Mouse (Mus musculus): ENCODE results near the gene Nfasc.
A peak's percentile ranks its signal among the peaks of the same experiment; 100 is the strongest.

Gene Nfasc

DNA sequence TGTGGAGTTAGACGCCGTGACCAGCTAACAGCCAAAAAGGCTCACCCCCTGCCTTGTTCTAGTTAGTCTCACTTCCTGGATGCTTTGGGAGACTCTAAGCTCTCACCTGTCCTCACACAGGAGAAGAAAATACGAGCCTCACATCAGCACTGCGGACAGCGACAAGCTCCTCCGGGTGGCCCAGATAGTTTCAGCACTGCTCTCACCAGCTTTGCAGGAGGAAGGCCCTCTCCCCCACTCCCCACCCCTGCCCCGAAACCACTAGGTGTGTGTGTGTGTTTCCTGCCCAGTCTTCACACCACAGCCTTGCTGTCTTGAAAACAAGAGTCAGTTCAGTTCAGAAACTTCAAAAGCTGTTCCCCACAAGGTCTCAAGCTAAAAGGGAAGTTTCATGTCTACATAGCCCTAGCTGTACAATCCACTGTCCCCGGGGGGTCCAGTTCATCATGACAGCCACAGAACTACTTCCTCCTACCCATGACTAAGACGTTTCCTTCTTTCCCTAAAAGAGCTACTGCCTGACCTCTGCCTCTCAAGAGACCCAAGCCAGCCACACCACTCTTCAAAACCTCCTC lies 7.6 kb downstream of the Nfasc start:
- DNase-seq (ENCODE audit: low spot score in 2 of 2), result no peak

DNA sequence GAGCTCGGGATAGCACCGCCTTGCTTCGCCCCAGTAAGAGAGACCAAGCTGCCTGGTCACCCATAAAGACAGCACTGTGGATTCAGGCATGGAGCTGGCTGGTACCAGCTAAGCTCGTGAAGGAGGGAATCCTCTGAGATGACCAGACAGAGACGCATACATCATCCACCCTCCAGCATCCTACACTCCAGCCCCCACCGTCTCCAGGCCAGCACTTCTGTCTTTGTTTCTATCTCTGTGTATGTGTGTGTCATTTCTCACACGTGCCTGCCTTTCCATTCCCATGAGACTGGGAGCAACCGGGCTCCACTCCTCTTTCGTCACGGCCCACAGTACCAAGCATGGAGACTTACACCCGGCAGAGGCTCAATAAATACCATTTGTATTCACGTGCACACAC lies 9.3 kb downstream of the Nfasc start:
- no peak for DNase-seq (ENCODE audit: low spot score in 2 of 2)

DNA sequence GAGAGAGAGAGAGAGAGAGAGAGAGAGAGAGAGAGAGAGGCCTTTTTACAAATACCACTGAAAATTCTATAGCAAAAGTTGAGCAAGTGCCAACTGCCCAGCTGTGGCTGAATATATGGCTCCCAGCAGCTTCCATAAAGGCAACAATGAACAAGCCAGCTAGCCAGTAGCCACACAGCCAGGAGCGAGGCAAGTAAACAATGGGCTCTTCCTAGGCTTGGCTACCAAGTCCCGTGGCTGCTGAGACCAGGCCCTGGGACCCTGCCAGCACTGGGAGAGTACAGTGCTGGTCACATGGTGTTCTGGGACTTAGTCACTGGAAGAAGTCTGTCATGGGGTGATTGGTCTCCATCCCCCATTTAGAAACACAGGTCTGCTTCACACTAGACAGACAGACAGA lies 14.0 kb downstream of the Nfasc start:
- DNase-seq (ENCODE audit: low spot score in 2 of 2), result no peak

DNA sequence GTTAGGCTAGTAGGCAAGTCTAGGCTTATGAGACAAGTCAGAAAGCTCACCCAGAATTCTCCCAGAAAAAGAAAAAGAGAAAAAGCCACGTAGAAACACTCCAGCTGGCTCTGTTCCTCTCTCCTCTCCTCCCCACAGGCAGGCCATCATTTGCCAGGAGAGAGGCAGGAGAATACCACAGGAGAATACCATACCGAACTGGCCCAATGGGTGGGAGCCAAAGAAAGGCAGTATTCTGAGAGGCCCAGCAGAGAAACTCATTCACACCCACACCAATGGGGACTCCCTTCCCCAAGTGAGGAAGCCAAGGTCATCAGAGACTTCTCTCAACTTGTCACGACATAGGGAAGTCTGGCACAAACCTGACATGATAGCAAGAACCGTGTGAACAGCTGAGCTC lies 19.2 kb downstream of the Nfasc start:
- DNase-seq (ENCODE audit: low spot score in 2 of 2), result no peak

DNA sequence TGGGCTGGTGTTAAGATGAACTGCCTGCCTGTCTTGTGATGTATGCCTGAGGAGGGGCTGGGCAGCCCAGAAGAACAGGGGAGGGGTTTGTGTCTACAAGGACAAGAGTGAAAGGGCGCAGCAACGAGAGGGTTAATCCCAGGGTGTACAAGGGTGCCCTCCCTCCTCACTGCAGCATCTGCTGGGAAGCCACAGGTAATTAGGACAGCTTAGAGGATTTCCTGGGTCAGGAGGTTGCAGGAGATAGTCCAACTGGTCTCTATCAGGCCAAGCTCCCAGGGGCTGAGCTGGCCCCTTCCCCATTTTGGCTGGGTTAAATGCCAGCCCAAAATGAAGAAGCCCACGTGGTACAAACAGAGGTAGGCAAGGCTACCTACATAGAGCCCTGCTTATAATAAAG lies 20.3 kb downstream of the Nfasc start:
- no peak for DNase-seq (ENCODE audit: low spot score in 2 of 2)

DNA sequence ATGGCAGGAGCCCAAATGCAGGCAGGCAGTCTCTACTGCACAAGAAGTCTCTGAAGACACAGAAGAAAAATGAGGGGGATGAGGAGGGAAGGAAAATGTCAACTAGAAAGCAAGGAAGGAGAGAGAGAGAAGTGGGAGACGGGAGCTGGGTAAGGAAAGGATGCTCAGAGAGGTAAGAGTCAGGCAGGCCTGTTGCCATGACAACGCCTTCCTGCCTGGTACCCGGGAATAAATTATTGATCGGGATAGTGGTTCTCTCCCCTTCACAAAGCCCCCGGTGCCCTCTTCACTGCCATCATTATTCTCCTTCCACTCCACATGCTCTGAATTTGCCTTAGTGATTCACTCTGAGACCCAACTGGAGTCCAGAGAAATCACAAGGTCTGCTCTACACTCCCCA lies 23.4 kb downstream of the Nfasc start:
- DNase-seq (ENCODE audit: low spot score in 2 of 2), result no peak

DNA sequence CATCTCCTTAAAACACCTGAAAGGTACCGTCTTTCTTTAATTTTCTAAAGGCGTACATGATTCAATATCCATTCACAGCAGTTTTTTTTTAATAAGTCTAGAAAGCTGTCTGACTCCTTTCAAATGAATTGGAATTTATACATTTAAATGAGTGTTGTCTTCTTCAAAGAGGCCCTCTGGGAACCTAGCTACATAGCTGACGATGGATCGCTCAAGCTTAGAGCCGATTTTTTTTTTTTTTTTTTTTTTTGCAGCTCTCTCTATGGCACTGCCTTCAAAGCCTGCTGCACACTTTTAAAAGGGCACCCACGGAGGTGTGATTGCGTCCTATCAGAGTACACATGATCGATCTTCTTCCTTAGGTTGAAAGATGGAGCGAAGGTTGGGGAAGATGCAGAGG lies 26.6 kb downstream of the Nfasc start:
- DNase-seq (ENCODE audit: low spot score in 2 of 2), result no peak

DNA sequence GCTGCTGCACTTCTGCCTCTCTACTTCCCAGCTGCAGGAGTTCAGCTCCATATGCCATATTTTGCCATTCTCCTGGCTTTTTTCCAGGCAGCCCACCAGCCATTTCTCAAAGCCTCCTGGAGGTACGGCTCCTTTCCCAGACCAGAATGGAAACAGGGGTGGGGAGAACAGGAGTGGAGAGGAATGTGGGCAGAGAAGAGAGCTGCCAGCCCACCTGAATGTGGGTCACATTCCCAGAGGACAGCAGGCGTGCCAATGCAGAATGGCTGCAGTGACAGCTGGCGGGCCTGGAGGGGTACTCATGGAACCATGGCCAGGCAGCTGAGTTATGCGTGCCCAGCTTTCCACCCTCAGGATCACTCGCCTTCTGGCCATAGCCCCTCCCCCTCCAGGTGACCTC lies 32.2 kb downstream of the Nfasc start:
- no peak for DNase-seq (ENCODE audit: low spot score in 2 of 2)

DNA sequence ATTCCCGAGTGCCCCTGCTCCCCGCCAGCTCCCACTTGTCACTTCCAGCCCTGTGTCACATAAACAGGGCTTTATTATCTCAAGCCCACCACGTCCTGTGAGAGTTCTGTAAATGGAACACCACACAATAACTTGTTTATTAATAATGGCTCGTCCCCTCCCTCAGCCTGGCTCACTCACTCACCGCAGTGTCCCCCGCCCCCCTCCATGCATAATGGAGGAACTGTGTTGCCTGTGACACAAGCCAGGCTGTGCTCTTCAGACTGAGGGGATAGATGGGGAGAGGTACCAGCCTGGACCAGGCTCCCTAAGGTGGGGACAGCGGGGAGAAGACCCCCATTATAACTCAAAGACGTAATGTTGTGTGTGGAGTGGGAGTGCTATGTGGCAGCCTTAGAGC lies 34.3 kb downstream of the Nfasc start:
- DNase-seq (ENCODE audit: low spot score in 2 of 2), result no peak

DNA sequence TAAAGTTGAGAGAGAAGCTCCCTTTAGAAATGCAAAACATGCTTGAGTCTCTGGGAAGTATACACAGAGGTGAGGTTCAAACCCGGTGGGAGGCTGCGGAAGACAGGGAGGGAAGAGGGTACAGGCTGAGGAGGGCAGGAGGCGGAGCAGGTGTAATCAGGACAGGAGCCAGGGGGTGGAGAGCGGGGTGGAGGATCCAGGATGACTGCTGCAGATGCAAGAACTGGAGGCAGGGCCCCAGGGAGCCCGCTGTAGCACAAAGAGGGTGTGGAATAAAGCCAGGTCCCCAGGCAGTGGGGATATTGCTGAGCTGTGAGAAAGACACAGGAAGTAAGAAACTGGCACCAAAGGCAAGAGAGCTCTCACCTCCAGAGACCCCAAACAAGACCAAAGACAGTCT lies 38.1 kb downstream of the Nfasc start:
- no peak for DNase-seq (ENCODE audit: low spot score in 2 of 2)

DNA sequence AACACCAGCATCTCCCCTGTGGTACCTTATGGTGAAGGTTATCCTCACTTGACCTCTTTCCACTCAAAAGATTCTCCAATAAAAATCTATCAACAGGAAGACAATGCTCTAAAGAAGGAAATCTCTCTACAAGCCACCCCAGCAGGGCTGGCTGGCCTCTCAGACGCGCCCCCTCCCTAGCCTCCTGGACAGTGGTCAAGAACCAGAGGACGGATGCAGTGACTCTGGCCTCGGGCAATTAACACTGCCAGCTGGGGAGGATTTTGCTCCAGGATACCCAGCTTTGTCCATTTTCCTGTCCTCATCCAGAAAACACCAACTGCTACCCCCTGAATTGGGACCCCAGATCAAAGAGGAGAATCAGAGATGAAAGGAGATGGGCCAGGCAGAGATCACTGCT lies 44.7 kb downstream of the Nfasc start:
- no peak for DNase-seq (ENCODE audit: low spot score in 2 of 2)

DNA sequence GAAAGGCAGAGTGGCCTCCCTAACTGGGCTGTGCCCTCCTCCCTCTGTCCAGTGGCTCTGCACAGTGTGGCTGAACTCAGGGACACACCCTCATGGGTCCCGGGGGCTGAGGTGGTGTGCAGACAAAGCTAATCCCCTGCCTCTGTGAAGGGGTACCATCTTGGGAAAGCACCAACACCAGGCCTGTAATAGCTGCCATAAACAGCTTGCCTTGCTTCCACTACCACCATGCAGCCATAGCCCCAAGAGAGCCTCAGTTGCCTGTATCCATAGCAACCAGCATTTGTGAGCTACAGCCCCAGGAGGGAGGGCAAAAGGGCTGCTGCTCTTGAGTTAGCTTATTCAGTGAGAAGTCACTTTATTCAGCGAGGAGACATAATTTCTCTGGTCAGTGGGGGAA lies 45.4 kb downstream of the Nfasc start:
- no peak for DNase-seq (ENCODE audit: low spot score in 2 of 2)

DNA sequence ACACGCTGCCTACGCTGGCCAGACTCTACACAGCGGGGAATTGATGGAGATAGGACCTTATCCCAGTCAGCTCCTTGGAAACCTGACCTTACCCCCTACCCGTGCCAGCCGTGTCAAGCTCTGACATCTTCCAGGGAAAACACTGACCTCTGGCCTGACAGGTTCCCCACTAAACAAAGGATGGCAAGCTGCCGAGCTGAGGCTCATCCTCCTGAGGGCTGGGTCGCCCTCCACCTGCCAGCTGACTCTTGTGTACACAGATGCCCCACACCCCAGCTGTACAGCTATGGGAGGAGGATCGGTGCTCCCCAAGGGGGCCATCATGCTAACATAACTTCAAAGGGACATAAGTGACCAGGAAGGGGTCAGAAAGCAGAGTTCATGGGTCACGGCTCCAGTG lies 47.6 kb downstream of the Nfasc start:
- no peak for DNase-seq (ENCODE audit: low spot score in 2 of 2)

DNA sequence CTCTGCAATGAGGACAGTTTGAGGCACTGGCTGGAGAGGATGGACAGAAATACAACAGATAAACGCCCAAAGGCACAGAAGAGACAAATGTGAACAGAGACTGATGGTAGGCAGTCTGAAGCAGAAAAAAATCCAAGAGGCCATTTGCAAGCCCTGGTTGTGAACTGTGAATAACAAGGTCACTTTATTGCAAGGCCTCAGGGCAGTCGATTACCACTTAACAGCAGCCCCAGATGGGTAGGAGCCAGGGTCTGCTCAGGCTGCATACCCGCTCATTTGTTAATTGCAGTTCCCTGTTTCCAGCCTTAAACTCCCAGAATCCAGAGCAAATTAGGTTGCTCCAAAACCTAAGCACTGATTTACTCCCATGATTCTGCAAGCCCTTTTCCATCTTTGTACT lies 52.4 kb downstream of the Nfasc start:
- DNase-seq (ENCODE audit: low spot score in 2 of 2), result no peak

DNA sequence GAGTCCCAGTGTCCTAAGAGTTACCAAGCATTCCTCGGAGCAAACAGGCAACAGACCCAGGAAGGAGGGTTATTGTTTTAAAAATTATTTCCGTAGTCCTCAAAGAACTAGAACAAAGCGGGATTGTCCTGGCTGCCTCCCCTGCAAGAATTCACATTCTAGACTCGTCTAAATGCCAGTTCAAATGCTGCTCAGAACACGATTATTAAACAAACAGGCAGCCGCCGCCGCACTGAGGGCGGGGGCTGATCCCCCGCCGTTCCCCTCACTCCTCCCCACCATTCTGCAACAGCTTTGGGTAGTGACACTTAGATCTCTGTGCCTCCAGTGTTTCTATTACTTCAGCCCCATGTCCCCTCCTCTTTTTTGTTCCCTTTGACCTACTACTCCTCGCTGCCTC lies 62.7 kb downstream of the Nfasc start:
- no peak for DNase-seq (ENCODE audit: low spot score in 2 of 2)

DNA sequence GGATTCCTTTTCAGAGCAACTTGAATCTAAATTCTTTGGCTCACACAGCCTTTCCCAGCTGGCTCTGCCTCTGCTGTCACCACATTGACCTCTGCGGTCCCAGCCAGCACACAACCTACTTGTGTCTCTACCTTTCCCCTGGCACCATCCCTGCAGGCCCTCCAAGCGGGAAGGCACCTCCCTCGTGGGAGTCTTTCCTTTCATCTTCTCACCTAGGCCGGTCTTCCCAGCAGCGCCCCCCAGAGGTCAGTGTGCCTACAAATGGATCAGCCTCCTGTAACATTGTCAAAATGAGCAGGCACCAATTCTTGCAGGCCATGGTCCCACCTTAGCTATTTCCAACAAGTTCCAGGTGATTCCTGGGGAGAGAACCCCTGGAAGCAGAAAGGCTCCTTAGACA lies 63.5 kb downstream of the Nfasc start:
- no peak for DNase-seq (ENCODE audit: low spot score in 2 of 2)

DNA sequence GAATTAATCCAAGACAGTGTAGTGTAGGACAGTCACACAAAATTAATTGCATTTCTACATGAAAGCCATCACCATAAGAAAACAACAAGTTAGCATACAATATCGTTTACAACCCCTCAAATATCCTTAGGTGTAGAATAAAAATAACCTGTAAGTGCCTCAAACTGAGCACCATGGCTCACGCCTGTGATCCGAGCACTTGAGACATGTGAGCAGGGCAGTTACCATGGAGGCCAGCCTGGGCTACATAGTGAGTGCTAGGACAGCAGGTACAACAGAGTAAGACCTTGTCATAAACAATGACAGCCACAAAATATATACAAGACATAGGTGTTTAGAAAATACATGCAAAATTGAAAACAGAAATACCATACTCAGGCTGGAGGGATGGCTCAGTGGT lies 68.9 kb downstream of the Nfasc start:
- DNase-seq (ENCODE audit: low spot score in 2 of 2), result no peak

DNA sequence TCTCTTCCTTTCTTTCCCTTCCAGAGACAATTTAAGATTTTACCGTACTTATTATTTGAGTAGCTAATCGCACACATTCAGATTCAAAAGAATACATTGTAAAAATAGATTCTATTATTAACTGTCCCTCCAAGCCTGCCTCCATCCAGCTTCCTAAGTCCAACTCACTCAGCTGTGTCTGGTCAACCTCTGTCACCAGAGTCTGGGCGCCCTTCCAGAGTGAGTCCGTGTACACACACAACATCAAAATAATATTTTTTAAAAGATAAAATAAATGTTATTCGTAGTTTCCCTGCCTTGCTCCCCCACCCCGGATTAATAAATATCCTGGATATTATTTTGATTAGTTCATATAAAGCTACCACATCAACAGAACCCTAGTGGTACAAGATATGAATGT lies 72.4 kb downstream of the Nfasc start:
- DNase-seq (ENCODE audit: low spot score in 2 of 2), result no peak

DNA sequence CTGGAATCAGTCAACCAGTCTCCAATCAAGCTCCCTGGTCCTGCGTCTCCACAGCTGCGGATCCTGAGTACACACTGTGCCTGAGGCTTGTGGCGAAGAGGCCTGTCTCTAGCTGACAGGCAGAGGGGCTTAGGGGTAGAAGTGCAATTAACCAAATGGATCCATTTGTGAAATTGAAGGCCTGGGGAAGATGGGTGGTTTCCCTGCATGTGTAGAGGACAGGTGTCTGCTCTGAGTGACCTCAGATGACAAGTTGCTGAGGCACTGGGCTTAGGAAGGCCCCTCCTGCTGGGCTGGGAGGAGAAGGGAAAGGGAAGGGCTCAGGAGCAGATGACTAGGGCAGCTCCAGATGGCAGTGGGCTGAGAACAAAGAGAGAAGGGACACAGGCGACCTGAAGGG lies 81.2 kb downstream of the Nfasc start:
- DNase-seq (ENCODE audit: low spot score in 2 of 2), result no peak

DNA sequence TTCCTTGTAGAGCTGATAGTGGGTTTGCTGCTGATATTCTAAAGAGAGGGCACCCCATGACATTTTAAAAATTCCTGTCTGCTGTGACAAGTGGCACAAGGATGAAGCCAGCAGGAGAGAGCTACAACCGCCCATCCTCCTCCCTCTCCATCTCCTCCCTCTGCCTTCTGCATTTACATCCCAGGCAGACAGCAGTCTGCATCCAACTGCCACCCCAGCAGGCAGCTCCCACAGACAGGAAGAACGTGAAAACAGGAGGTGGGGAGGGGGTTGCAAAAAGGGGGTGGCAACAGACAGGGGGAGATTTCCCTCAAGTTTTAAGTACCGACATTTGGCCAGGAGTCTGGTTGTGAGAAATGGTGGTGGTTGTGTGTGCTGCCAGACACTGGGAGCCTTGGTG lies 82.0 kb downstream of the Nfasc start:
- DNase-seq (ENCODE audit: low spot score in 2 of 2), result no peak

DNA sequence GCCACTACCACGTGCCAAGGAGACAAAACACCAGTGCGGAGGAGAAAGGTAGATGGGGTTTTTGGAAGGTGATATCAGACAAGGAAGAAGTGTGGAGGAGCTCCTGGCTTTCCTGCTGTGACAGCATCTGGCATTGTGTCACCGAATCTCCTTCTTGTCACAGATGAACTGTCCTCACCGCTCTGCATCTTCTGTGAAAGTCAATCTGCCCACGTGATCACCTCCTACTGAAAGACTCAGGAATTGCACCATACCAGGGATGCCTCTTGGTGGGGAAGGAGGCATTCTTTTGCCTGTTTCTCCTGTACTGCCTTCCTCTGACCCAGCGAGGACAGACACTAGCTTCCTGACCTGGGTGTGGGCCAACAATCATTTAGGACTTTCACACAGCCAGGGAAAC lies 86.0 kb downstream of the Nfasc start:
- no peak for DNase-seq (ENCODE audit: low spot score in 2 of 2)

DNA sequence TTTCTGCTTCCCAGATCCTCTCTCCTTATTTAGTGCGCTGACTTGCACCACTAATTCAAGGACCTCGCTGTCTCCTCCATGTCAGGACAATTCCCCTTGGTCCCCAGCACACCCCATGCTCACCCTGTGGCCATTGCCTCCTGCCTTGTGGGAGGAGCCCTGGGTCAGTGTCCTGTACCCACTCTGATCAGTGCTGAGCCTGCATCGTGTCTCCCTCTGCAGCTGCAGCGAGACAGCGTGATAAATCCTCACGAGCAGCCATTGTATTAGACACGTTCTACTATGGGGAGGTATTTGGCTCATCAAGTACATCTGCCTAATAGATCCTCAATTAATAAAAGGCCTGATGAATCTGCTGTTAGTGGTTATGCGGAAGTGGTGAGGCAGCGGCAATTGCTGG lies 86.8 kb downstream of the Nfasc start:
- no peak for DNase-seq (ENCODE audit: low spot score in 2 of 2)

DNA sequence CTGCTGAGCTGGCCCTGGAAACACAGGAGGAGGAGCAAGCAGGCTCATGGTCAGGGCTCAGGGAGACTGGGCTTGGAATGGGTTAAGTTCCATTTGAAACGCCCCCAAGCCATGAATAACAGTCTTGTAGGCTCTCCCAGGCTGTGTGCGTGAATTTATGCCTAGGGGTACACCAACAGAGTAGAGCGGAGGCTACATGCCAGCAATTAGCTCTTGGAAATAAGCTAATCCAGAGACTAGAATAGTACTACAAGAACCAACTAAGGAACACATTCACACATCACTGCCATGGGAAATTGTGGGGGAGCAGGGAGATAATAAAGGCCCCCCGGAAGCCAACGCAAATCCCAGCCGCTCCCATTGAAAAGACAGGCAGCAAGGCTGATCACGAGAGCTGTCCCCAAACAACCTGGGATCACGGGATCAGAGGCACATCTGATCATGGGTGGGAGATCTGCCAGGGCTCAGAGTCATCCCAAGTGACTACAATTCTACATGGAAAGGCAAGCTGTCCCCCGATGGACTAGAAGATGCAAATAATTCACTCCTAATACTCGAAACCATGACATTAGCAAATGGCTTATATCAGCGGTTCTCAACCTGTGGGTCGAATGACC lies 87.6 kb downstream of the Nfasc start:
- DNase-seq (ENCODE audit: low spot score in 2 of 2), result peak; percentile 35 to 60

DNA sequence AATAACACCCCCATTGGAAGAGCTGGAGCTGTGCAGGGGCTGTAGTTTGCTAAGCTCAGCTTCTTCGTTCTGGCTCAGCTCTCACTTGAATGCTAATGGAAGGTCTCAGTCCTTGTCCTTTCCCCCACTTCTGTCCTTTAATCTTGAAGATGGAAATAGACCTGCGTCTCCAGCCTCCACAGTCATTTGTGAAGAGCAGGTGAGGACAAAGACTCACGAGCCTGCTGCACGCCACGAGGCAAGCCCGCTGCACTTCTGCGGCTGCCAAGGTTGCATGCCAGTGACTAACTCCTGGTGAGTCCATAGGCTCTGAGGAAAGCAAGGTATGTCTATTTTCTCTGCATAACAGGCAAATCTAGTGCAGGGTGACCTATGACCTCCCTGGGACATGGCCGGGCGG lies 88.4 kb downstream of the Nfasc start:
- no peak for DNase-seq (ENCODE audit: low spot score in 2 of 2)
